Comparison of ENCODE assay signal across 33 mouse cellular contexts in genomic region chr2:77921307-77921706, GRCm38 (mm10).
"Had no signal": no experiment of that assay in that cellular context is flagged by ENCODE, and none has a peak within 500 bp of the region (broad histone marks: within the 10 kb centered on the region; RNA-seq: fewer than 3 reads in every experiment).

No protein-coding gene starts in this region.

- H3K4me3 ChIP-seq: heart, embryonic 13.5 days; heart, embryonic 15.5 days; hindbrain, embryonic 10.5 days; hindbrain, embryonic 12.5 days; hindbrain, embryonic 13.5 days; hindbrain, embryonic 15.5 days; intestine, embryonic 15.5 days; kidney, embryonic 15.5 days; layer of hippocampus, adult 2 months; left cerebral cortex, adult 2 months had no signal

- H3K4me2 ChIP-seq: heart, embryonic 13.5 days; heart, embryonic 15.5 days; hindbrain, embryonic 12.5 days; hindbrain, embryonic 13.5 days; hindbrain, embryonic 14.5 days; hindbrain, embryonic 15.5 days; intestine, embryonic 15.5 days; kidney, embryonic 15.5 days had no signal

- H3K27me3 ChIP-seq: heart, embryonic 13.5 days; heart, embryonic 15.5 days; hindbrain, embryonic 12.5 days; hindbrain, embryonic 13.5 days; hindbrain, embryonic 15.5 days; intestine, embryonic 15.5 days; kidney, embryonic 15.5 days had no signal

- ATAC-seq: hindbrain, embryonic 16.5 days; hindbrain, postnatal 0 days; inflammation-experienced regulatory T-cells, adult 6 months; intestine, embryonic 15.5 days; intestine, embryonic 16.5 days; intestine, postnatal 0 days had no signal

- H3K9ac ChIP-seq: heart, embryonic 13.5 days; heart, embryonic 15.5 days; hindbrain, embryonic 12.5 days; hindbrain, embryonic 13.5 days; hindbrain, embryonic 14.5 days; hindbrain, embryonic 15.5 days; intestine, embryonic 15.5 days; kidney, embryonic 15.5 days had no signal

- H3K27ac ChIP-seq: heart, embryonic 13.5 days; heart, embryonic 15.5 days; hindbrain, embryonic 10.5 days; hindbrain, embryonic 12.5 days; hindbrain, embryonic 13.5 days; hindbrain, embryonic 14.5 days; hindbrain, embryonic 15.5 days; hindbrain, postnatal 0 days; intestine, embryonic 15.5 days; kidney, embryonic 15.5 days; kidney, postnatal 0 days; layer of hippocampus, adult 2 months; left cerebral cortex, adult 2 months had no signal

- H3K9me3 ChIP-seq: heart, embryonic 13.5 days; heart, embryonic 15.5 days; hindbrain, embryonic 10.5 days; hindbrain, embryonic 12.5 days; hindbrain, embryonic 13.5 days; hindbrain, embryonic 15.5 days; intestine, embryonic 15.5 days; kidney, embryonic 15.5 days had no signal

- DNase-seq: heart, postnatal 10 days; heart, postnatal 14 days; heart, postnatal 36 days; heart, postnatal 4 days; kidney, adult 11 months; kidney, adult 18-20 months; kidney, adult 2 months; kidney, adult 8-10 months; kidney, adult 9 months; kidney, postnatal 10 days; kidney, postnatal 14 days; kidney, postnatal 25 days; kidney, postnatal 36 days; kidney, postnatal 4 days; layer of hippocampus, adult 9-11 months; layer of hippocampus, postnatal 36 days had no signal

- H3K4me1 ChIP-seq: heart, embryonic 13.5 days; heart, embryonic 15.5 days; hindbrain, embryonic 10.5 days; hindbrain, embryonic 12.5 days; hindbrain, embryonic 13.5 days; hindbrain, embryonic 15.5 days; intestine, embryonic 15.5 days; kidney, embryonic 15.5 days had no signal
